Mouse (Mus musculus): Measurements from ENCODE around the gene Dppa2.
"Not testable (repeated sequence)": the region's sequence is repeated elsewhere in the genome, so short reads cannot be mapped to it uniquely, and the experiment has no call there.

Gene Dppa2

GRCm38 (mm10) chr16:48303509-48303908, at the start of gene Dppa2:
Dppa2 (plus strand) TSS chr16:48303908.
- no peak for DNase-seq (ENCODE audit: low spot score in 2 of 2)

- no peak for DNase-seq (ENCODE audit: low spot score in 2 of 2)
These were observed 49.1 kb upstream of the Dppa2 start for GRCm38 (mm10) chr16:48254584-48254983.

- DNase-seq (ENCODE audit: low spot score in 2 of 2): no peak
These were observed 44.2 kb upstream of the Dppa2 start for GRCm38 (mm10) chr16:48259519-48259918.

GRCm38 (mm10) chr16:48262901-48263300, 40.8 kb upstream of the Dppa2 start:
- no peak for DNase-seq (ENCODE audit: low spot score in 2 of 2)

- DNase-seq (ENCODE audit: low spot score in 2 of 2): no peak
These were observed 37.9 kb upstream of the Dppa2 start for GRCm38 (mm10) chr16:48265856-48266255.

GRCm38 (mm10) chr16:48276940-48277339, 26.8 kb upstream of the Dppa2 start:
- no peak for DNase-seq (ENCODE audit: low spot score in 2 of 2)

GRCm38 (mm10) chr16:48280883-48281282, 22.8 kb upstream of the Dppa2 start:
- no peak for DNase-seq (ENCODE audit: low spot score in 2 of 2)

- no peak for DNase-seq (ENCODE audit: low spot score in 2 of 2)
These were observed 20.9 kb upstream of the Dppa2 start for GRCm38 (mm10) chr16:48282801-48283200.

GRCm38 (mm10) chr16:48283517-48283916, 20.2 kb upstream of the Dppa2 start, which contains the start of gene Dppa4:
Dppa4 (plus strand) TSS chr16:48283733.
- no peak for DNase-seq (ENCODE audit: low spot score in 2 of 2)

GRCm38 (mm10) chr16:48285517-48285916, 18.2 kb upstream of the Dppa2 start:
- DNase-seq (ENCODE audit: low spot score in 2 of 2): no peak

GRCm38 (mm10) chr16:48297384-48298136, 6.1 kb upstream of the Dppa2 start:
- DNase-seq (ENCODE audit: low spot score in 2 of 2): no peak

GRCm38 (mm10) chr16:48299884-48300283, 3.8 kb upstream of the Dppa2 start:
- no peak for DNase-seq (ENCODE audit: low spot score in 2 of 2)

GRCm38 (mm10) chr16:48303983-48304382, 275 bp downstream of the Dppa2 start:
- DNase-seq (ENCODE audit: low spot score in 2 of 2): no peak

- not testable (repeated sequence) for DNase-seq (ENCODE audit: low spot score in 2 of 2)
These were observed 5.2 kb downstream of the Dppa2 start for GRCm38 (mm10) chr16:48308916-48309315.

- DNase-seq (ENCODE audit: low spot score in 2 of 2): no peak
These were observed 6.4 kb downstream of the Dppa2 start for GRCm38 (mm10) chr16:48309912-48310630.

GRCm38 (mm10) chr16:48315294-48315693, 11.6 kb downstream of the Dppa2 start:
- DNase-seq (ENCODE audit: low spot score in 2 of 2): no peak

- no peak for DNase-seq (ENCODE audit: low spot score in 2 of 2)
These were observed 17.1 kb downstream of the Dppa2 start for GRCm38 (mm10) chr16:48320781-48321180.

- DNase-seq (ENCODE audit: low spot score in 2 of 2): no peak
These were observed 19.4 kb downstream of the Dppa2 start for GRCm38 (mm10) chr16:48323133-48323532.

GRCm38 (mm10) chr16:48323602-48324345, 20.1 kb downstream of the Dppa2 start:
- no peak for DNase-seq (ENCODE audit: low spot score in 2 of 2)

- DNase-seq (ENCODE audit: low spot score in 2 of 2): no peak
These were observed 23.2 kb downstream of the Dppa2 start for GRCm38 (mm10) chr16:48326903-48327302.

GRCm38 (mm10) chr16:48328420-48328819, 24.7 kb downstream of the Dppa2 start:
- DNase-seq (ENCODE audit: low spot score in 2 of 2): no peak

GRCm38 (mm10) chr16:48331822-48332221, 28.1 kb downstream of the Dppa2 start:
- no peak for DNase-seq (ENCODE audit: low spot score in 2 of 2)

All from left cerebral cortex, adult 9 months (tissue).